Mouse (Mus musculus): Measurements from ENCODE around the gene 4933412E24Rik. TPM values are rescaled to one million over a fixed set of nuclear protein-coding genes. Genes with fewer than 3 reads are reported as not detected.

Gene 4933412E24Rik
- polyA plus RNA-seq, 1 experiment = not detected

DNA sequence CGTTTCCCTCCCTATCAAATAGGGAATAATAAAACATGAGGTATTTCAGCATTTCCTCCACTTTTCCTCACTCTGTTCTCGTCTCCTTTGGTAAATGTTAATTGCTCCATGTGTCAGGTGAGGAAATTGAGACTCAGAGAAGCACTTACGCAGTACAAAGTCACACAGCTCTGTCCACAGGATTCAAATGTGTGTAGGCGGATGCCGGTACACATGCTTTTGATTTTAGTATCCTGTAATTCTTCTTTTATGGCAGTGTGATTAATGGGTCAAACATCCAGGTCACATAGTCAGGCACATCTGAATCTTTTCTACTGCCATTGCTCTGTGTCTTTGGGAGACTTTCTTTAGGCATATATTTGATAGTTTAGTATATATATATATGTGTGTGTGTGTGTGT is 41.8 kb downstream of the 4933412E24Rik start:
- H3K27ac ChIP-seq (ENCODE audit: insufficient read depth, low read length) = no peak overlapping the region
- no peak overlapping the region for H3K4me3 ChIP-seq (ENCODE audit: extremely low read depth, insufficient read depth, insufficient read length)
- no peaks in the 10 kb centered on the region for H3K27me3 ChIP-seq (ENCODE audit: control insufficient read depth, insufficient read depth, low read length)
- H3K36me3 ChIP-seq (ENCODE audit: control insufficient read depth, insufficient read depth, low read length) = no peaks in the 10 kb centered on the region
- WGBS = 86% methylated on average over 5 of the region's 5 CpGs
- TF ChIP-seq POLR2A (IDR thresholded peaks at IDR 0.05; ENCODE audit: low read depth, low read length) (no peak), CTCF (IDR thresholded peaks at IDR 0.05; ENCODE audit: extremely low read depth, insufficient read depth, insufficient read length, insufficient replicate concordance) (no peak)
- H3K4me1 ChIP-seq (ENCODE audit: control insufficient read depth, insufficient read depth, insufficient read length) = no peaks in the 10 kb centered on the region
- no peak for DNase-seq (ENCODE audit: low read depth in 1 of 2, low spot score in 2 of 2)

- H3K27me3 ChIP-seq (ENCODE audit: control insufficient read depth, insufficient read depth, low read length) = no peaks in the 10 kb centered on the region
- WGBS = 92% methylated on average over 7 of the region's 7 CpGs
- no peak overlapping the region for H3K4me3 ChIP-seq (ENCODE audit: extremely low read depth, insufficient read depth, insufficient read length)
- H3K27ac ChIP-seq (ENCODE audit: insufficient read depth, low read length) = no peak overlapping the region
- TF ChIP-seq POLR2A (IDR thresholded peaks at IDR 0.05; ENCODE audit: low read depth, low read length) (no peak), CTCF (IDR thresholded peaks at IDR 0.05; ENCODE audit: extremely low read depth, insufficient read depth, insufficient read length, insufficient replicate concordance) (no peak)
- no peak for DNase-seq (ENCODE audit: low read depth in 1 of 2, low spot score in 2 of 2)
- no peaks in the 10 kb centered on the region for H3K4me1 ChIP-seq (ENCODE audit: control insufficient read depth, insufficient read depth, insufficient read length)
- H3K36me3 ChIP-seq (ENCODE audit: control insufficient read depth, insufficient read depth, low read length) = no peaks in the 10 kb centered on the region
Measured at GRCm38 (mm10) chr15:59973651-59974519, 42.5 kb downstream of the 4933412E24Rik start.
